Mouse (Mus musculus) megakaryocyte, embryonic 14.5 days (primary cell): ENCODE data around the gene Slc1a2.

Experiments
- FLI1 ChIP-seq: IDR thresholded peaks from 2 replicates; pipeline ENCODE4 v1.6.1; 2012; ENCODE audit warnings: low read length, inconsistent platforms, mixed read lengths
- GATA1 ChIP-seq: IDR thresholded peaks from 3 replicates; pipeline ENCODE4 v1.6.1; 2012; ENCODE audit warnings: mixed read lengths, low read length, inconsistent platforms, borderline replicate concordance

DNA sequence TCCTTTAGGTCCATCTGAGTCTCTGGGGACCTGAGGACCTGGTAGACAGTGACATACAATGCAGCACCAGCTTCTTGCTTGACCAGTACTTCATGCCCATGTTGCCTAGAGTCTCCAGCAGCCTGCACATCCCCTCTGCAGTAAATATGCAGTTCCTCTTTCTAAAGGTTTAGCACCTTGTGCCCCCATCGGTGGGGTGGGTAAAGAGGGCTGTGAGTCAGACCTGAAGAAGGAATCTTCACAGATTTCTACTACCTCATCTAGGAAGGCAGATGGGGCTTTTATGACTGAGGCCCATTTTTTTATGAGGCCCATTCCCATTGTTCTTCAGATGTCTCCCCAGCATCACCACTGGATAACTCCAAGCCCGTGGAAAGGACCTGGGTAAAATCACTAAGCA is 91.5 kb downstream of the Slc1a2 start:
- TF ChIP-seq GATA1 (no peak), FLI1 (no peak)
